Mouse (Mus musculus): ENCODE data around the gene Olfr632.

DNA sequence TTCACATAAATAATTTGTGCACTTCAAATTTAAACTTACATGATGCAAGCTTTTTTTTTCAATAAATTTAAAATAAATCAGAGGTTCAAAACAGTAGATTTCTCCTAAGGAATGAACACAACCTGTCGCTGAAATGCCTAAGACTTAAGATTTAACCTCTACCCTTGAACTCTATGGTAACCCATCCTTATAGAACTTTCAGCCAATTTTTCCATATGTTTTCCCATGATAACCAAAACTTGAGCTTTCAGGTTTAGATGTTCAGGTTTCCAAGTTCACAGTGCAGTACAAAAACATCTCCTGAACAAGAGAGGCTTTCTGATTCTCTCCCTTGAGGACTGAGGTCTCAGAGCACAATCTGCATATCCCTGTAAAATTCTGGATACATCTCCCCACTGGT is 36.7 kb downstream of the Olfr632 start, which contains the start of gene Olfr635:
- no peak for TF ChIP-seq EP300 (IDR thresholded peaks at IDR 0.05; ENCODE audit: low read depth)
- no peak for TF ChIP-seq CTCF (IDR thresholded peaks at IDR 0.05; ENCODE audit: low read depth)
